Mouse (Mus musculus) thymus, postnatal 4 days (tissue): ENCODE results near the gene Utf1.

ENCODE experiments used
- DNase-seq: peaks from one replicate; pipeline ENCODE4 v3.0.0; 2021

Gene Utf1

DNA sequence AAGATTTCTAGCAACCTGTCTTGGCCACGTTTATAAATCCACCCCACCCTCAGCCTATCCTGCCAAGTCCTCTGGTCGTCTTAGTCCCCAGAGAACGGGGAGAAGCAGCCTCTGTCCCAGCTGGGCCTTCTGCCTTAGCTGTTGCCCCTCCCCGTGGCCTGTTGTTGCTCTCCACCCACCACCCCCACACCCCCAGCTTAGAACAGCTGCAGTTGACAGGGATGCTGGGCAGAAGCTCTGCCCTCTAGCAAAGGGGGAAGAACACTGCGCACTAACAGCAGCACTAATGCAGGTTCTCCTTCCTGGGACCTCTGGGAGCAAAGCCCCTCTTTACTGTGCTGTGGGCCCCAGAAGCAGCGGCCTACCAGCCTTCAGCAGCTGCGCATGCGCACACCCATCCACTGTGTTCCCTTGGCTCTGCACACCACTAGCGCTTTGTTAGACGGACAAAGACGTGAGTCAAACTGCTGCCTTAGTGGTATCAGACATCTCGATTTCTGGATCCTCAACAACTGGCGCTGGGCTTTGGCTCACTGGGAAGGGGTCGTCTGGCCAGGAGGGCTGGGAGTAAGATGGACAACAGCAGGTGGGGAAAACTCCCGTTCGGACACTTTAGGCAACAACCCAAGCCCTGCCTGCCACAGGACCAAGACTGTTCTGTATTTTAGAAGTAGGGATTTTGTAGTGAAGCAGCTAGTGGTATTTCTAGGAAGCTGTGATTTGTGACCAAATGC is 2.9 kb upstream of the Utf1 start:
- no peak for DNase-seq

DNA sequence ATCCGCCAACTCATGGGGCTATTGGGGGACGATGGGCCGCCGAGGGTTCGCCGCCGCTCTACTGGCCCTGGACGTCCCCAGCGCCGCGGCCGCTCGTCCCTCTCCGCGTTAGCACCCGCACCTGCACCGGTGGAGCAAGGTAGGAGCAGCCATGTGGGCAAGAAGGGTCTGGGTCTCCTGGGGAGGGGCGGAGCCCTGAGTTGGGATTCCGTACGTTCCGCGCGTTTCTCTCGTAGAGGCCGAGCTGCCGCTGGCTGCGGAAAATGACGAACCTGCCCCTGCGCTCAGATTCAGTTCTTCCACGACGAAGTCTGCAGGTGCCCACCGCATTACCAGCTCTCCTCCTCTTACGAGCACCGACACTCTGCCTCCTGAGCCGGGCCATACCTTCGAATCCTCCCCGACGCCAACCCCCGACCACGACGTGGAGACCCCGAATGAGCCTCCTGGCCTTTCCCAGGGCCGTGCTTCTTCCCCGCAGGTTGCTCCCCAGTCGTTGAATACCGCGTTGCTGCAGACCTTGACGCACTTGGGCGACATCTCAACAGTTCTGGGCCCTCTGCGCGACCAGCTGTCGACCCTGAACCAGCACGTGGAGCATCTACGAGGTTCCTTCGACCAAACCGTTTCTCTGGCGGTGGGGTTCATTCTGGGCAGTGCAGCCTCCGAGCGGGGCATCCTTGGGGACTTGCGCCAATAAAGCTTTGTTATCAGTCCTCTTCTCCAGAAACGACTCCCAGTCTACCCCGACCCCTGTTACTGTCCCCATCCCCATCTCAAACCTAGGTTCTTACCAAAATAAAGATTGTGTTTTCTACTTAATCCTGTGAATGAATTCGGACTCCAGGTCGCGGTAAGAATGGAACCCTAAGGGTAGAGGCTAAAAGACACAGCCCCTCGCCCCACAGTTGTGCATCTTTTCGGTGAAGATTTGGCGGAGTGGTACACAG is 977 bp downstream of the Utf1 start:
- peak; percentile 15 for DNase-seq

DNA sequence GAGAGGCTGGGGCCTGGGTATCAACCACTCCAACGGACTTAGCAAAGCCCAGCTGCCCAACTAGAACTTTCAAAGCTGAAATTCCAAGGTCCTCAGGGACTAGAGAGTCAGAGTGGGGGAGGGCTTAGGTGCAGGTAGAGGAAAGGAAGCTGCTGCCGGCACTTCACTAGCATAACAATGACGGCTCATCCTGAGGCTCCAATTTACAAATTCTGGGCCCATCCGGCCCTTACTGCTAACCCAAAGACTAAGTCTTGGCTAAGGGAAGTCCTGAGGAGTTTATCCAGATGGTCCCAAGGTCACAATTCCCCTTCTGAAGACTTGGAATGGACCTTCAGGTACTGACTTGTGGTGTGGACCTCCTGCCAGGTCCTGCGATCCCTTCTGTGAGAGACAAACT is 1.9 kb downstream of the Utf1 start:
- DNase-seq, result no peak

DNA sequence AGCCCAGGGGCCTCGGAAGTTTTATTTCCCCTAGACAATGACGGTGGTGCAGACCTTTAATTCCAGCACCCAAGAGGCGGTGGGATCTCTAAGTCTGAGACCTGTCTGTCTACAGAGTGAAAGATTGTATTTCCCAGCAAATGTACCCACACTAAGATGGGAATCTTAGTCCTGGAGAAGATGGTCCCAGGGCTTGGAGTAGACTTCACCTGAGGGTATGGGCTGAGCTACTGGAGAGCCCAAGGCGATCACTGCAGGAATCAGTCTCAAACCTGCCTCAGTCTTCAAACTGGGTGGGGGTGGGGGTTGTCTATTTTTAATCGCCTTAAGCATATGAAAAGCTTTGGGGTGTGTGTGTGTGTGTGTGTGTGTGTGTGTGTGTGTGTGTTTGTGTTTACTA is 2.4 kb downstream of the Utf1 start:
- no peak for DNase-seq

DNA sequence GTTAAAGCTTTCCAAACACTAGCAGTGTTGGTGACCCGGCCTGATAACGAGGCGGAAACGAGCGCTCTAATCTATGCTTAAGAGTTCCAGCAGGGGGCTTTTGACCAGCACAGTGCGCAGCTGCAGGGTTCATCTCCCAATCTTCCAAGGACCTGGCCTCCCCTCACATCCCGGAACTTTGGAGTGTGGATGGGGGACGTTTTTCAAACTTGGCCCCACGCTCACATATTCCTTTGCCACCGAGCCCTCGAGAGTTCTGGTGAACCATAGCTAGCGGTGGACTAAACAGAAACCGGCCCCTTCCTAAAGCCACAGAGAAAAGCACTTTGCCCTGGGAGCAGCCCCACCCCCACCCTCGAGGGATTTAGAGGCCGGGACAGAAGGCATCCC is 6.3 kb downstream of the Utf1 start:
- DNase-seq, result peak; percentile 47

DNA sequence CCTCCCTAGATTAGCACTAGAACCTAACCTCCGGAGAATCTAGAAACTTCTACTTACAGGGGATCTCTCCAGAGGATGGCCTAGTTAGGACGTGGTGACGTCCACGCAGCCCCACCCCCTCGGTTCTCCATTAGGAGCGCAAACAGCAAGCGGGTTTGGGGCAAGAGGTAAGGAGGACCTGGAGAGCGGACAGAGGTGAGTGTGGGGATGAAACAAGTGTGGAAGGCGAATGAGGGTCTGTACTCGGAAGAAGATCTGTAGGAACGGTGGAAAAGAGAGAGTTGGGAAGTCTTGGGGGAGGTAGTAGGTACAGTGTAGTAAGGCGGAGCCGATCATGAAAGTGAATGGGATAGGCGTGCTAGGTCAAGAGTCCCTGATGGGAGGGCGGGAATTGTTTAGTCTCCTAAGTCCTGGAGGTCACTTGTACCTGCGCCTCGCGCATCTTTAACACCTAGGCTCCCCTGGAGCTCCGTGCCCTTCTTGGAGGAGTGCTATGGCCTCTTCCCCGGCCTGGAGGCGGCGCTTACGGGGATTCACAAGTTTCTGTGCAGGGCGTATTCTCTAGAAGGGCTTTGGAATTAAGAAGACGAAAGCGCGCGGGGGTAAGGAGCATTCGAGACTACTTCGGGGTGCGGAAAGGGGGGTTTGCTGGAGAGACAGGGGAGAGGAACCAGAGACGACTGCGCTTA is 6.8 kb downstream of the Utf1 start:
- DNase-seq, result peak; percentile 54

DNA sequence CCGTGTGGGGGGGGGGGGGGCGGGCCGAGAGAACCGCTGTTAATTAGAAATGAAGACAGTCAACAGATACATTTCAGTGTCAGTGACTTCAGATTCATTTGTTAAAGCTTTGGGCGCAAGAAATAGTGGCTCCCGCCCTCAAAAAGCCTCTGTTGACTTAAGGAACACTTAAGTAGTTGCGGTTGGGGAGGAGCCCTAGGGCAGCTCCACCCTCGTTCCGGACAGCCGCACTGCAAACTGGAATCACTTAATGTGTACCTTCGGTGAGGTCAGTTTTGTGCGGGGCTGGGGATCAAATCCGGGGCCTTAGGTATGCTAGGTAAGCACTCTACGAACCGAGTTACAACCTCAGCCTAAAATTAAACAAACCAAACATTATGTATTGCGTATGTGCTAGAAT is 7.5 kb downstream of the Utf1 start:
- DNase-seq, result no peak

DNA sequence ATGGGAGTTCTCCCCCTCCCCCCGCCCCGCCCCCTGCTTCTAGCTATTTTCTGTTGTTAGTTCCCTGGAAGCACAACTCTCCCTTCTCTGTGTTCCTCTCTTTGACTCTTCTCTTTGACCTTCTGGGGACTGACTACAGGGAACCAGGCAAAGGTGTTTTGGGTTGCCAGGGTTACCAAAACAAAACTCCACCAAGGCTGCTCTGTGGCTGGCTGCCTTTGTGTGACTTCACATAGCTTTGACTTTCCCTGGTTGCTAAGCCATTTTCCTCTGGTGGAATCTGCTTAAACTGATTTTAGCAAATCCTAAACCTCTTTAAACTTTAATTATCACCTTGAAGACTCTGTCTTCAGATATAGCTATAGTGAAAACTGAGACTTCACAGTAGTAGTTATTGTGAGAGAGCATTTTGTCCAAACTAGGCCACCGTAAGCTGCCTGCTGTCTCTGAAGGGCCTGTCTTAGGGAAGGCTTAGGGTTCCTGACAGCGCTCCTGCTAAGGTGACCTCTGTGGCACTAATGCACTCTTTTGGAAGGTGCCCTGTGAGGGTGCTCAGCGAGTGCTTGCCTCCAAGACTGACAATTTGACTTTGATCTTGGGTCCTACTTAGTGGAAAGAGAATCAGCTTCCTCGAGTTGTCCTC is 8.5 kb downstream of the Utf1 start:
- no peak for DNase-seq

DNA sequence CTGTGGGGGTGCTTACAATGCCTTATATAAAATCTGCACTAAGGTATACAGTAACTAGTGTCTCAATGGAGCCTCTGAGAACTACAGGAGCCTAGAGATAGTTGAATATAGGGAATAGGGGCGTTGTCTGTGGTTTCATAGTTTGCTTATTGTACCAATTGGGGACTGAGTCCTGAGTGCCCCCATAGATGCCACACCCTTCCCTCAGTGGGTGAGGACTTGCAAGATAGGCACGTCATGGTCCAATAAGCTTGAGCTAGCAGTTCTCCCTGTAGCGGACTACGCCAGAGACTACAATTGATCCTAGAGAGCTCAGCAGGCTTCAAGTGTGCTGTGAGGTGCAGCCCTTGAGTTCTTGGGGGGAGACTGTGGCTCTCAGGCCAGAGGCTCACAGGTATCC is 11.9 kb downstream of the Utf1 start:
- no peak for DNase-seq

DNA sequence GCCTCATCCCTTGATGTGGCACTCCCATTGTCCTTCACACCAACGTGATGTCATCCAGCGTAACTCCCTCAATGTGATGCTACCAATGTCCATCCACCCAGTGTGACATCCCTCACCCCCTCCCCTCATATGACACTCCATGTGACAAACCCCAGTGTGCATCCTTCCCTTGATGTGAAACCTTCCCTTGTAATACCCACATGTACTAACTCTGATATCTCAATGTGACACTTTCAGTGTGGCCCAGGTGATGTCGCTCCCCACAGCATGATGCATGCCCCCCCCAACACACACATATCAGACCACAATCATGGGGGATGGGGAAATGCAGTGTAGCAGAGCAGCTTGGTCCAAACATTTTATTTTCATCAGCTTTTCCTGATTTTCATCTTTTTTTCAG is 13.1 kb downstream of the Utf1 start:
- DNase-seq, result no peak

DNA sequence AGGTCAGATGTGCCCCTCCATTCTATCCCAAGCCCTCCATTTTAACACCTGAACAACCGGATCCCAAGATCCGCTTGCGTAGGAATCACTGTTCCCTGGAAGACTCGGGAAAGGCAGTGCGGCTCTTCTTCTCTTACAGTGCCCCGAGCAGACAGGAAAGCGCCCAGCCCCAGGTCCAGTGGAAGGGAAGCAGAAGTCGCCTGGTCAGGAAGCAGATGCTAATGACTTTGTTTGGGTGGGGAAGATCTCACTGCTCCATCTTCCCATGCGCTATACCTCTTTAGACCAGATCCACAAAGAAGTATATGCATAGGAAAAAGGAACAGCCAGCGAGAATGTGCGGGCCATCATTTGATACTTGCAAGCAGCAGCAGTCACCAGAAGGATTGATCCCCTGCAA is 13.8 kb downstream of the Utf1 start:
- DNase-seq, result no peak

DNA sequence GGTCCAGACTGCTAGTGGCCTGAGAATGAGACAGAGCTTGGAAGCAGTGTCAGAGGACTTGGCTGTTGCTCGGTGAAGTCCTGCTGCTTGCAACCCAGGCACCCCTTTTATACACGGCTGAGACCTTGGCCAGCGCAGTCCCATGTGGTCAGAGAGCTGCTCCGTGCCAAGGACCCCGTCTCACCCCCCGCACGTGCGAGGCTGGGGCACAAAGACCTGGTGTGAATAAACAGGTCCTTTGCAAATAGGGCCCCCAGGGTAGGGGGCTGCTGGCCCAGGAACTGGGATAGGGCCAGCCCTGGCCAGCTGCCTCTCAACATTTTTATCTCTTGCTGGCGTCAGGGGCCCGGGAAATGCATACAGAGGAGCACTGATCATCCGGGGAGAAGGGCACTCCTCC is 14.4 kb downstream of the Utf1 start:
- no peak for DNase-seq

DNA sequence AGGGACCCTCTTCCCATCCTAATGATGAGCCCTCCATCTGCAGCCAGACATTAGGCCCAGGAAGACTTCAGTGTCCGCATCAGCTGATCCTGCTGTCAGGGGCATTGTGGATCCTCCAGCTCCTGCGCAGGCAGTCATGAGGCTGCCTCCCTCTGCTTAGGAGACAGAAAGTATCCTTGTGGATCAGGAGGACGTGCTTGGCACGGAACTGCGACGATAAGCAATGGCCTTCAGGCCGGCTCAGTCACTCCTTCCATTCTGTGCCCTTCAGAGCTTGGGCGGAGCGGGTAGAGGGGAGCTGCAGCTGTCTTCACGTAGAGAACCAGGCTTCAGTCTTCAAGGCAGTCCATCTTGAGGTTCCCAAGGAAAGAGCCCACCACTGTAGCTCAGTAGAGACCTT is 17.6 kb downstream of the Utf1 start:
- no peak for DNase-seq

DNA sequence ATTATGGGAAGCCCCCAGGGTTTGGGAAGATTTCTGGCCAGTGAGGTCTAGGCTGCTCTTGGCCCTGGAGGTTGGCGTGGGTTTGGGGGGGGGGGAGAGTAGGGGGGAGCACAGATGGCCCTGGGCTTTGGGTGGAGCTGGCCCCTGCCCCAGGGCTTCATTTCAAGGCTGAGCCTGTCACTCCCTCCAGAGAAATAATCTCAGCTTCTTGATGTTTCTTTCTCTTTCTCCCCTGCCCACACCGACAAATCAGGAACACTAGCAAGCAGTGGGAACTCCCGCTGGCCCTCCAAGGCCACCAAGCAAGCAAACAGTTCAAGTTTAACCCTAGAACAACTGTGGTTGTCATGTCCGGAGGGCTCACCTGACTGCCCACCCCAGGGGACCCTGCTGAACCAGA is 20.2 kb downstream of the Utf1 start:
- no peak for DNase-seq

DNA sequence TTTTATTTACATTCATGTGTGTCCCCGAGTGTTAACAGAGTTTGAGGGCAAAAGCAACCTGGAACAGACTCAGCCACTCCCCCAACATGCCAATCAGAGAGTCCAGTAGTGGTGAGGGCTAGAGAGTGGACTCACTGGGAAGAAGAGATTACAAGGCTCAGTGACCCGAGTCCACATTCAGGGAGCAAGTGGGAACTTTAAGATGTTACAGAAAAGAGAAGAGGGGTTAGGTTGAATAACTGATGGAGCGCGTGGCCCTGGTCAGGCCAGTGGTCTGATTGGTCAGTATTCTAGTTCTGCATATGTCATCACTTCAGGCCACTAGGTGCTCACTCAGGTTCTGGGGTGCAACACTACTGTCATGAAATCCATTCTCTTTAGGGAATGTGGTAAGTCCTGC is 23.6 kb downstream of the Utf1 start:
- DNase-seq, result no peak

DNA sequence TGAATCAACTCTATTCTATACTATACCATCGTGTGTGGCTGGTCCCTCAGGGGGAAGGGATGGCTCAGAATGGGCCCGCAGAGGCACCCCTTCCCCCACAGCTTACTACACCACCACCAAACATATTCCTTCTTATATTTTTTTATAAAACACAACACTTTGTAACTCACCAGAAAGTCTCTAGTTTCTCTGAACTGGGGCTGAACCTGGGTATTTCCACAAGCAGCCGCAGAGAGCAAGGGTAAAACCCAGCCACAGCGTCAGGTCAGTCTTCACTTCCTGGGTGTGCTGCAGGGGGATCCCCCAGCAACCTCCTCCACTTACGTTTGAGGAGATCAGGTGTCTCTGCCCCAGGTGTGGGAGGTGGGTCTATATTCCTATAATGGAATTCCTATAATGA is 24.8 kb downstream of the Utf1 start:
- DNase-seq, result no peak

DNA sequence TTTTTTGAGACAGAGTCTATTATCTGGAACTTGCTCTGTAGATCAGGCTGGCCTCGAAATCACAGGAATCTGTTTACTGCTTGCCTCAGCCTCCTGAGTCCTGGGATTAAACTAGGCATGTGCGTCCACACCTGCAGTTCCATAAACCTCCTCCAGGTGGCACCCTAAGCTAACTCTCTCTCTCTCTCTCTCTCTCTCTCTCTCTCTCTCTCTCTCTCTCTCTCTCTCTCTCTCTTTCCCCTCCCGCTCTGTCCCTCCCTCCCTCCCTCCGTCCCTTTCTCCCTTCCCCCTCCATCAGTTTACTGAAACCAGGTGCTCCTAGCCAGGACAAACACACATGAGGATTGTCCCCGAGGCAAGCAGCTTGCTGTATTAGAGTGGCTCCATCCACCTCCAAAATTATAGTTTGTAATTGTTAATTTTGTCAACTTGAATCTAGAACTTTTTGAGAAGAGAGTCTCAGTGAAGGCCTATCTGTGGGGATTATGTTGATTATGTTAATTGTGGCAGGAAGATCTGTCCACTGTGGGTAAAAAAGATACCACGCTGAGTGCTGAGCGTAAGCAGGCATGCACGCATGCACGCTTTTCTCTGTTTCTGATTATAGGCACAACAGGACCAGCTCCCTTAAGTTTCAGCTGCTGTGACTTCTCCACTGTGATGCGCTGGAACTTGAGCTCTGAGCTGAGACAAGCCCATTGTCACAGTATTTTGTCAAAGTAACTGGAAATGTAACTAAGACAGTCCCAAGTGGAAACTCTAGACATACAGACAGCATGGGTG is 25.9 kb downstream of the Utf1 start:
- DNase-seq, result peak; percentile 88

DNA sequence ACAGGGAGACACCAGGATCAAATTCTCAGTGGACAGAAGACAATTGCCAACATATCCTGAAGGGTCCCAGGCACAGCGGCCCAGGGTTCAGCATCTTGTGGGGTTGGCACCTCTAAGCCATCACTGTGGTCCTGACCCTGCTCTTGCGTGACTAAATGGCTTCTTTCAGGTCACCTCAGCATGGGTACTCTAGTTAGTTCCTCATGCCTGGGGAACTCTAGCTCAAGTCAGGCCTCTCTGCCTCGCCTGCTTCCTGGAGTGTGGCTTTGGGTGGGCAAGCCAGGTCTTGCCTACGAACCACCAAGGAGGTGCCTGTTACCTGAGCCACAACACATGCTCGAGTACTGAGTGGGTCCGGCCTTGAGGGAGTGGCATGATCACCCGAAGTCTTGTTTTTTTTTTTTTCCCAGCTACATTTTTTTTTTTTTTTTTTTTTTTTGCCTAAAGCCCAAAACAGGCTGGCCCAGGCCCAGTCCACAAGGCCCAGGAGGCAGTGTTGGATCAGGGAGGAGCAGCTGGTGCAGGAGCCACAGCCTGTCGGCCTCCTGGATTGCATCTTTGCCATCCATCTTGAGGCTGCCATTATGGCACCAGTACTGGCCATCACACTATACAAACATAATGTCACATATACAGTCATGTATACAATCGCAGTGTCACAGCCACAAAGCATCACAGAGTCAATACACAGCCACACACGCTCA is 26.8 kb downstream of the Utf1 start:
- no peak for DNase-seq

DNA sequence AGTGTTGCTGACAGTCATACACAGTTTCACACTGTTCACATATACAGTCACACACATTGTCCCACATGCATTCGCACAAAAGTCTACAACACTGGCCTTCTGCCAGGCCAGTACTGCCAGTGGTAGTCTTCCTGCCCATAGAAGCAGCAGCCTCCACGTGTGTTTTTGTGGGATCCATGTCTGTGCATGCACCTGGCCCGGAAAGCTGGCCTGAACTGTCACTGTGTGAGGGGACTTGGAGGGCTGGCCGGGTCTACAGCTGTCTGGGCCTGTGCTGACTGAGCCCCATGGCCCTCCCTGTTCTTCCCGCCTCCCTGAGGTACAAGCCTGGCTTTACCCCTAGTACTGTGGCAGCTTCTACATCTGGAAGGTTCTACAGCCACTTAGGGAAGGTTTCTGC is 27.4 kb downstream of the Utf1 start:
- DNase-seq, result no peak

DNA sequence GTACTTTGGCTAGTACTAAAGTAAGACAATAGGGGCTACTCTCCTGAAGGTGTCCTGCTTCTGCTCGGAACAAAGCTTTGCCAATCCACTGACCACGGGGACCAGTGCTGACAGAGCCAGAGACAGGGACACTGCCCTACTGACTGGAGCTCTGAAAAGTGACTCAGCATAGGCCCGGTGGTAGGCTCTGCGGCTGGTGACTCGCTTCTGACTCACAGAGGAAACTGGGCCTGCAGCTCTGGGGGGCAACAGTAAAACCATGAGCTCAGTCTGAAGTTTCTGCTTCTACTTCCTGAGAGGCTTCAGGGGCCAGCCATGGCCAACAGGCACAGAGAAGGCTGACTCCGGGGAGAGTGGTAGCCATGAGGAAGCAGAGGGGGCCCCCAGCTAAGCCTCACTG is 27.8 kb downstream of the Utf1 start:
- DNase-seq, result peak; percentile 38

DNA sequence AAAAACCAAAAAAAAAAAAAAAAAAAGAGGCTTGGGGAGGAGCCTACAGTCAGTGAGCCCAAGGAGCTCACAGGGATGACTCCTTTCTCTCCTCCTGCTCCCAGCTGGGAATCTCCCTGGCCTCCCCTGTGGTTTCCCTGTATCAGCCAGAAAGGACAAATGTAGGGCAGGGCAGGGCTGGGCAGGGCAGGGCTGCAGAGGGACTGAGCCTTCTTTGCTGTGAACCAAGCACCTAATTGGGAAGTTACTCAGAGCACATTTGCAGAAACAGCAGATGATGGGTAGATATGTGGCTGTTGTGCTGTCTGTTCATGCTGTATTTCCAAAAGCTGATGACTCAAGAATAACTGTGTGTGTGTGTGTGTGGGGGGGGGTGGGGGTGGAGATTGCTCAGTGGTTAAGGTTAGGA is 29.3 kb downstream of the Utf1 start:
- DNase-seq, result no peak

DNA sequence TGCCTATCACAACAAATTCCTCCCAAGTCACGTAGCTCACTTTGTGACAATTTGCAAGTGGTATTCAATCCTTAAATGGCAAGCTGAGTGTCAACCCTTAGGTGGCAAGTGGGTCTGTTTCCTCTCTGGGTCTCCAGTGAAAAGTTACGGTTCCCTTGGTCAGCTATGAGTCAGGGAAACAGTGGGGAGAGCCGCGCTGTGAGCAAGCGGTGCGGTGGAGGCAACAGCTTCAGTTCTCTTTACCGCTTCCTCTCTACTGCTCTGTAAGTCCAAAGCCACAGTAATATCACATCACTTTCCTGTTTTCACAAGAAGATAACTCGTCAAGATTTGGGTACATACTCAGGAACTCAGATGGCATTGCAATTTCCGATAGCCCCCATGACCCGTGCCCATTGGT is 30.7 kb downstream of the Utf1 start:
- DNase-seq, result no peak
